Mouse (Mus musculus): ENCODE measurements around the gene Pacsin1. TPM values are rescaled to one million over a fixed set of nuclear protein-coding genes. Genes with fewer than 3 reads are reported as not detected.

The Pacsin1 gene
- polyA plus RNA-seq, 1 experiment from 2014 or later, result 1.3 TPM

DNA sequence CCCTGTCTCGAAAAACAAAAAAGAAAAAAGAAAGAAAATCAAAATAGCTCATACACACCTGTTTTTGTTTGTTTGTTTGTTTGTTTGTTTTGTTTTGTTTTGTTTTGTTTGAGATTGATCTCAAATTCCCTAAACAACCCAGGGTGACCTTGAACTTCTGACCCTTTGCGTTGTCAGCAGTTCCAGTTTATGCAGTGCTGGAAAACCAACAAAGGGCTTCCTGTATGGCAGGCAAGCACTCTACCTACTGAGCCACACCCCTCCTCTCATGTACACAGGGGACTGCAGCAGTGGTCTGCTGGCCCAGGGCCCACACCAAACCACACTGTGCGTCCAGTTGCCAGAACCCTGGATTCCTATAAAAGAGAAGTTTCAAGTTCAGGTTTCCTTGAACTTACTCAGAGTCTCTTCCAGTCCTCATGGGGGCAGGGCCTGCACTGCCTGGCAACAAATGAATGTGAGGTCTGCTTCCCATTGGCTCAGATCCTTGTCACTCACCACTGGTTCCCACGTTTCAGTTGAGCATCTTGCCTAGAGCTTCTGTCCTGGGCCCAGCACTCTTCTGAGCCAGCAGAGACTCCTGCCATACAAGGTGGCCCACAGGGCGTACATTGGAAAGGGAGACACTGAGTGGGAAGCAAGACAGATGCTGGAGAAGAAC, 48.8 kb downstream of the Pacsin1 start:
- no peak for ATAC-seq (ENCODE audit: low FRiP score, low TSS enrichment)
- no peak overlapping the region for H3K4me3 ChIP-seq (ENCODE audit: low read length)
- H3K9me3 ChIP-seq (ENCODE audit: control insufficient read depth, low read length), result peaks cover 6% of the 10 kb centered on the region; the same call in 1 of the 2 replicates
- peaks cover 9% of the 10 kb centered on the region; the same call in 1 of the 2 replicates for H3K4me1 ChIP-seq (ENCODE audit: control insufficient read depth, insufficient read depth, low read length)
- 61% methylated on average over 5 of the region's 5 CpGs for WGBS
- no peak overlapping the region for H3K9ac ChIP-seq (ENCODE audit: low read depth, low read length)
- H3K27me3 ChIP-seq (ENCODE audit: control insufficient read depth, insufficient read depth, low read length), result no peaks in the 10 kb centered on the region; the same call in 1 of the 2 replicates
- no peak overlapping the region for H3K4me2 ChIP-seq (replicated peaks; ENCODE audit: low read depth, low read length)
- H3K27ac ChIP-seq (ENCODE audit: low read depth, low read length), result no peak overlapping the region
- no peaks in the 10 kb centered on the region for H3K36me3 ChIP-seq (ENCODE audit: control insufficient read depth, insufficient read depth, low read length)

DNA sequence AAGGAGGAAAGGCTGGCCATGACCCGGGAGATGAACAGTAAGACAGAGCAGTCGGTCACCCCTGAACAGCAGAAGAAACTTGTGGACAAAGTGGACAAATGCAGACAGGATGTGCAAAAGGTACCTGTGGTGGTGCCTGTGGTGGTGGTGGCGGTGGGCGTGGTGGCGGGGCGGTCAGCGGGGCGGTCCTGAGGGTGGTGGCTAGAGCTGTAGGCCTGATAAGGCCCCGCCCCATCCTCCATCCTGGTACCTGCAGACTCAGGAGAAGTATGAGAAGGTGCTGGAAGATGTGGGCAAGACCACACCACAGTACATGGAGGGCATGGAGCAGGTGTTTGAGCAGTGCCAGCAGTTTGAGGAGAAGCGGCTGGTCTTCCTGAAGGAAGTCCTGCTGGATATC, 50.4 kb downstream of the Pacsin1 start:
- Histone ChIP-seq H3K36me3 (ENCODE audit: control insufficient read depth, insufficient read depth, low read length) (no peaks in the 10 kb centered on the region), H3K9me3 (ENCODE audit: control insufficient read depth, low read length) (no peaks in the 10 kb centered on the region), H3K27ac (ENCODE audit: low read depth, low read length) (no peak overlapping the region), H3K4me2 (replicated peaks; ENCODE audit: low read depth, low read length) (no peak overlapping the region), H3K4me3 (ENCODE audit: low read length) (no peak overlapping the region), H3K9ac (ENCODE audit: low read depth, low read length) (no peak overlapping the region), H3K4me1 (ENCODE audit: control insufficient read depth, insufficient read depth, low read length) (peaks cover 9% of the 10 kb centered on the region; the same call in 1 of the 2 replicates), H3K27me3 (ENCODE audit: control insufficient read depth, insufficient read depth, low read length) (no peaks in the 10 kb centered on the region; the same call in none of the 2 replicates)
- 44% methylated on average over 10 of the region's 10 CpGs for WGBS
- no peak for ATAC-seq (ENCODE audit: low FRiP score, low TSS enrichment)

DNA sequence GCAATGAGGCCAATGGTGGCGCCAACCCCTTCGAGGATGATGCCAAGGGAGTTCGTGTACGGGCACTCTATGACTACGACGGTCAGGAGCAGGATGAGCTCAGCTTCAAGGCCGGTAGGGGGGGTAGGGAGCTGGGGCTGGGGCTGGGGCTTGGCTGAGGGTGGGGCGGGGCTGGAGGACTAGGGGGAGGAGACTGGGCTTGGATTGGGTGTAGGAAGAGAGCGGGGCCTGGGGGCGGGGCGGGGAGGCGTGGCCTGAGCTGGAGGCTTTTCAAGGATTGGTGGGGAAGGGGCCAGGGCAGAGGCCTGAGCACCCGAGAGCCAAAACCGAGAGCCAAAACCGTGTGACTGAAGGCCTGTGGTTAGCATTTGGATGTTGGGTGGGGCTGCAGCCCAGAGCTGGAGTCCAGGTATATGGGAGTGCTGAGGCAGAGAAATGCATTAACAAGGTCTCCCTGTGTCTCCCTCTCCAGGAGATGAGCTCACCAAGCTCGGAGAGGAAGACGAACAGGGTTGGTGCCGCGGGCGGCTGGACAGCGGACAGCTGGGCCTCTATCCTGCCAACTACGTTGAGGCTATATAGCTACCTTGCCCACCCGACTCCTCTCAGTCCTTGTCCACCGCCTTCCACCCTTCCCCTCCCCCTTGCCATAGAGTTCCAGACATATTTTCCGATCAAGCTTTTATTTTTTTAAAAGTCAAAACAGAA, 52.8 kb downstream of the Pacsin1 start:
- Histone ChIP-seq H3K4me1 (ENCODE audit: control insufficient read depth, insufficient read depth, low read length) (peaks cover 9% of the 10 kb centered on the region; the same call in 1 of the 2 replicates), H3K4me3 (ENCODE audit: low read length) (peak overlapping the region; percentile 25; the same call in 1 of the 2 replicates), H3K27ac (ENCODE audit: low read depth, low read length) (no peak overlapping the region), H3K9ac (ENCODE audit: low read depth, low read length) (peak overlapping the region; percentile 32; the same call in 1 of the 2 replicates), H3K4me2 (replicated peaks; ENCODE audit: low read depth, low read length) (peak overlapping the region; percentile 59), H3K27me3 (ENCODE audit: control insufficient read depth, insufficient read depth, low read length) (no peaks in the 10 kb centered on the region; the same call in none of the 2 replicates), H3K9me3 (ENCODE audit: control insufficient read depth, low read length) (no peaks in the 10 kb centered on the region), H3K36me3 (ENCODE audit: control insufficient read depth, insufficient read depth, low read length) (no peaks in the 10 kb centered on the region)
- WGBS, result 8% methylated on average over 24 of the region's 25 CpGs
- peak; percentile 94 for ATAC-seq (ENCODE audit: low FRiP score, low TSS enrichment)

DNA sequence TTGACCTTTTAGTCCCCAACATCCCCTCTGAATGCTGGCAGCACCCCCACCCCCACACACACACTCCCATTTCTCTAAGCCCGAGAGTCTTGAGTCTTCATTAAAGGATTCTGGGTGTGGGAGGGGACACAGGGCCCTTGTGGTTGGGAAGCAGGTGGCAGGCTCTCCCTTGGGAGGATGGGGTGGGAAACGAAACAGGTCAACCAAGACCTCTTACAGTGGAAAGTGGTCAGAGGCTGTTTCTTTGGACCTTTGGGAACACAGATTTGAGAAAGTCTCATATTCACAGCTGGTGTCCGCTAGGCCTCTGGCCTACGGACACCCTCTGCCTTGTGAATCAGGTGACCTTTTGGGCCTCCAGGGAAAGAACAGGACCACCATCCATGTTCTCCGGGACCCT, 54.3 kb downstream of the Pacsin1 start:
- WGBS, result 74% methylated on average over 5 of the region's 5 CpGs
- Histone ChIP-seq H3K36me3 (ENCODE audit: control insufficient read depth, insufficient read depth, low read length) (no peaks in the 10 kb centered on the region), H3K4me2 (replicated peaks; ENCODE audit: low read depth, low read length) (no peak overlapping the region), H3K9me3 (ENCODE audit: control insufficient read depth, low read length) (no peaks in the 10 kb centered on the region), H3K4me3 (ENCODE audit: low read length) (no peak overlapping the region), H3K4me1 (ENCODE audit: control insufficient read depth, insufficient read depth, low read length) (peaks cover 9% of the 10 kb centered on the region; the same call in 1 of the 2 replicates), H3K27me3 (ENCODE audit: control insufficient read depth, insufficient read depth, low read length) (no peaks in the 10 kb centered on the region; the same call in none of the 2 replicates), H3K27ac (ENCODE audit: low read depth, low read length) (no peak overlapping the region), H3K9ac (ENCODE audit: low read depth, low read length) (no peak overlapping the region)
- no peak for ATAC-seq (ENCODE audit: low FRiP score, low TSS enrichment)

DNA sequence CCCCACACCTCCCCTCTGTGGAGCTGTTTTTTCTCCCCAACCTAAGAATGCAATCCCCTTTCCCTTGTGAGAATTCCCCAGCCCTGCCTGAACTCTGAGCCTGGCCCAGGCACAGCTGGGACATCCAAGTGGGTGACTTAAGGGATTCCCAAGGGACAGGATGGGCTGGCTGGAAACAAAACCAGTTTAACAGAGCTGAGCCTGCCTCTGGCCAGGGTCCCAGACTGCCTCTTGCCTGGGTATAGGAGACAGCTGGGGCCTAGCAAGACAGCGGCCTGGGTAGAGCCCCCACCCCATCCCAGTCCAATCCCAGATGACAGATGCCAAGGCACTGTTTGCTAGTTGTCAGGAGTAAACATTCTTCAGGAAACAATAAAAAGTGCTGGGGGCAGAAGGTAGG, 57.5 kb downstream of the Pacsin1 start:
- Histone ChIP-seq H3K27ac (ENCODE audit: low read depth, low read length) (no peak overlapping the region), H3K9me3 (ENCODE audit: control insufficient read depth, low read length) (no peaks in the 10 kb centered on the region), H3K27me3 (ENCODE audit: control insufficient read depth, insufficient read depth, low read length) (peaks cover 4% of the 10 kb centered on the region; the same call in 1 of the 2 replicates), H3K4me2 (replicated peaks; ENCODE audit: low read depth, low read length) (no peak overlapping the region), H3K9ac (ENCODE audit: low read depth, low read length) (no peak overlapping the region), H3K4me1 (ENCODE audit: control insufficient read depth, insufficient read depth, low read length) (peaks cover 14% of the 10 kb centered on the region; the same call in 1 of the 2 replicates), H3K4me3 (ENCODE audit: low read length) (no peak overlapping the region), H3K36me3 (ENCODE audit: control insufficient read depth, insufficient read depth, low read length) (no peaks in the 10 kb centered on the region)
- WGBS, result 82% methylated on average over 1 of the region's 1 CpGs
- no peak for ATAC-seq (ENCODE audit: low FRiP score, low TSS enrichment)

DNA sequence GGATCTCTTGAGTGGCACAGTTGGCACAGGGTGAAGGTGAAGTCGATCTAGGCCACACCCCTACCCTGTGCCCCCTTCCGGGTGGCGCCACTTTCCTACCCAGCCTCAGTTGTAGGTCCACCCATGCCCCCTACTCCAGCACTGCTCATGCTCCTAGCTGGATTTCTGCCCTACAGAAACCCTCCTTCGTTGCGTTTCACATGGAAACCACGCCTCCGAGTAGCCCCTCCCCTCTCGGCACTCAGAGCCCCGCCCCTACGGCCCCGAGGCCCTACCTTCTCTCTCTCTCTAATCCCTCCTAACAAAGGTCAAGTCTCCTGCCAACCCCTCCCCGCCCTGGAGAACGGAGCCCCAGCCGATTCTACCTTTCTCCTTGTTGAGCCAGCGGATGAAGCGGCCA, 61.5 kb downstream of the Pacsin1 start:
- H3K9me3 ChIP-seq (ENCODE audit: control insufficient read depth, low read length), result no peaks in the 10 kb centered on the region
- peak; percentile 48; the same call in 1 of the 2 replicates for ATAC-seq (ENCODE audit: low FRiP score, low TSS enrichment)
- H3K4me3 ChIP-seq (ENCODE audit: low read length), result peak overlapping the region; percentile 29
- H3K27me3 ChIP-seq (ENCODE audit: control insufficient read depth, insufficient read depth, low read length), result peaks cover 4% of the 10 kb centered on the region; the same call in 1 of the 2 replicates
- 7% methylated on average over 16 of the region's 16 CpGs for WGBS
- H3K9ac ChIP-seq (ENCODE audit: low read depth, low read length), result peak overlapping the region; percentile 35; the same call in 1 of the 2 replicates
- no peak overlapping the region for H3K27ac ChIP-seq (ENCODE audit: low read depth, low read length)
- H3K4me2 ChIP-seq (replicated peaks; ENCODE audit: low read depth, low read length), result peak overlapping the region; percentile 45
- no peaks in the 10 kb centered on the region for H3K36me3 ChIP-seq (ENCODE audit: control insufficient read depth, insufficient read depth, low read length)
- 0 out of 2 replicates have a peak, but pooled peaks cover 5% of the 10 kb centered on the region for H3K4me1 ChIP-seq (ENCODE audit: control insufficient read depth, insufficient read depth, low read length)

DNA sequence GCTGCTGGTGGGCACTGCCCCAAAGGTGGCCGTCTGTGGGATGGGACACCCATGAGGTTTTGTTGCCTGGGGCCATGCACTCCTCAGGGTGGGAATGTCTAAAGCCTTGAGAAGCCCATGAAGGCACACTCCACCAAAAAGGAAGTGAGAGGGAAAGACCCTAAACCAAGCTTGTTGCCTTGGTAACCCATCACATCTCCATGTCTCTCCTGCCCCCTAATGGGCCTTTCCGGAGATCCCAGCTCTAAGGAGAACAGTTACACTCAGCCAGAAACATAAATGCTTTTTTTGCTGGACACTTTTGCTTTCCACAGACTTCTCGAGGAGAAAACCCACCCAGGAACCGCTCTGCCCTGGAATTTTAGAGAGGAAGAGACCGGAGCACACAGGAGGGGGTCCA, 62.9 kb downstream of the Pacsin1 start:
- H3K4me1 ChIP-seq (ENCODE audit: control insufficient read depth, insufficient read depth, low read length), result 0 out of 2 replicates have a peak, but pooled peaks cover 5% of the 10 kb centered on the region
- no peak overlapping the region for H3K4me2 ChIP-seq (replicated peaks; ENCODE audit: low read depth, low read length)
- H3K9ac ChIP-seq (ENCODE audit: low read depth, low read length), result no peak overlapping the region
- no peak for ATAC-seq (ENCODE audit: low FRiP score, low TSS enrichment)
- peaks cover 4% of the 10 kb centered on the region; the same call in 1 of the 2 replicates for H3K27me3 ChIP-seq (ENCODE audit: control insufficient read depth, insufficient read depth, low read length)
- no peak overlapping the region for H3K4me3 ChIP-seq (ENCODE audit: low read length)
- no peaks in the 10 kb centered on the region for H3K9me3 ChIP-seq (ENCODE audit: control insufficient read depth, low read length)
- H3K36me3 ChIP-seq (ENCODE audit: control insufficient read depth, insufficient read depth, low read length), result no peaks in the 10 kb centered on the region
- 51% methylated on average over 5 of the region's 5 CpGs for WGBS
- H3K27ac ChIP-seq (ENCODE audit: low read depth, low read length), result no peak overlapping the region

DNA sequence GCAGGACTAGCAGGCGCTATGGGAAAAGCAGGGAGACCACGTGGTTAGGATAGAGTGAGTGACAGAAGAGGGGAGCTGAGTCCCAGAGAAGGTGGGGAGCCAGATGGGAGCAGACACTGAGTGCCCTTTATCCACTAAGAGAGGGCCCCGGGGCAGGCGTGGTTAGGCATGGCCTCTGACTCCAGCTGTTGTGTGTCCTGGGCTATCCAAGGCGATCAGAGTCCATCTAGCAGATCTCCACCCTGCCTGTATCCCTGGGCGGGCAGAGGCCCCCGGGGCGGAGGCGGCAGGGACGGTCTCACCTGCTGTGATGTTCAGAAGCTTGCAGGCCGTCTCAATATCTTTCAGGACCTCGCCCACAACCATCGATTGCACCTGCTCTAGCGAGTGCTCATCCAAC, 64.4 kb downstream of the Pacsin1 start:
- H3K4me1 ChIP-seq (ENCODE audit: control insufficient read depth, insufficient read depth, low read length), result peaks cover 8% of the 10 kb centered on the region
- no peak overlapping the region for H3K4me3 ChIP-seq (ENCODE audit: low read length)
- no peak overlapping the region for H3K4me2 ChIP-seq (replicated peaks; ENCODE audit: low read depth, low read length)
- no peaks in the 10 kb centered on the region for H3K9me3 ChIP-seq (ENCODE audit: control insufficient read depth, low read length)
- ATAC-seq (ENCODE audit: low FRiP score, low TSS enrichment), result no peak
- WGBS, result 73% methylated on average over 14 of the region's 14 CpGs
- H3K36me3 ChIP-seq (ENCODE audit: control insufficient read depth, insufficient read depth, low read length), result no peaks in the 10 kb centered on the region
- peaks cover 4% of the 10 kb centered on the region; the same call in 1 of the 2 replicates for H3K27me3 ChIP-seq (ENCODE audit: control insufficient read depth, insufficient read depth, low read length)
- H3K9ac ChIP-seq (ENCODE audit: low read depth, low read length), result no peak overlapping the region
- H3K27ac ChIP-seq (ENCODE audit: low read depth, low read length), result no peak overlapping the region

DNA sequence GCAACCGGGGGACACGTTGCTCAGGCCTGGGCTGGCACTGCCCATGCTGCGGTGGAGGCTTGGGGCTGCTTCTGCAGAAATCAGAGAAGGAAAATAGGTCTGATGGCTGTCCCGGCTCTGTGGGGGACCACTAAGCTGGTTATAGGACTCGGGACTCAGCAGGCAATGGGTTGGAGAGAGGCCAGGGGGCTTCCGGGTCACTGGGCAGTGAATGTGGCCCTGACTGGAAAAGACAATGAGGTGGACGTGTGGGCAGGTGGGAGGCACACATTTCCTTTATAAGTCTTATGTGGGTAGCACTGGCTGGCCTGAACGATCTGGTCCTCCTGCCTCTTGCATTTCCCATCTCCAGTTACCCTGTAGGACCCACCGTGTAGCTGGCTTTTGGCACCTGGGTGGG, 65.0 kb downstream of the Pacsin1 start:
- 64% methylated on average over 9 of the region's 9 CpGs for WGBS
- no peak overlapping the region for H3K4me3 ChIP-seq (ENCODE audit: low read length)
- no peaks in the 10 kb centered on the region for H3K9me3 ChIP-seq (ENCODE audit: control insufficient read depth, low read length)
- H3K4me2 ChIP-seq (replicated peaks; ENCODE audit: low read depth, low read length), result no peak overlapping the region
- no peak overlapping the region for H3K27ac ChIP-seq (ENCODE audit: low read depth, low read length)
- no peak for ATAC-seq (ENCODE audit: low FRiP score, low TSS enrichment)
- H3K9ac ChIP-seq (ENCODE audit: low read depth, low read length), result no peak overlapping the region
- peaks cover 4% of the 10 kb centered on the region; the same call in 1 of the 2 replicates for H3K27me3 ChIP-seq (ENCODE audit: control insufficient read depth, insufficient read depth, low read length)
- H3K4me1 ChIP-seq (ENCODE audit: control insufficient read depth, insufficient read depth, low read length), result peaks cover 15% of the 10 kb centered on the region
- H3K36me3 ChIP-seq (ENCODE audit: control insufficient read depth, insufficient read depth, low read length), result no peaks in the 10 kb centered on the region

Measured in kidney, embryonic 14.5 days (tissue).